Mouse (Mus musculus) kidney, adult 9 months (tissue): ENCODE measurements around the gene Hand1.

Experiments used
- DNase-seq: peaks from one replicate; pipeline ENCODE4 v3.0.0; 2022

The Hand1 gene

GRCm38 (mm10) chr11:57800971-57801765, 31.4 kb downstream of the Hand1 start, which contains the start of gene Sap30l:
Sap30l (plus strand) TSS chr11:57801637.
- peak; percentile 99 for DNase-seq

- peak; percentile 67 for DNase-seq
These were observed 32.2 kb downstream of the Hand1 start for GRCm38 (mm10) chr11:57800266-57800951.

GRCm38 (mm10) chr11:57799456-57799855, 33.2 kb downstream of the Hand1 start:
- DNase-seq = no peak

DNA sequence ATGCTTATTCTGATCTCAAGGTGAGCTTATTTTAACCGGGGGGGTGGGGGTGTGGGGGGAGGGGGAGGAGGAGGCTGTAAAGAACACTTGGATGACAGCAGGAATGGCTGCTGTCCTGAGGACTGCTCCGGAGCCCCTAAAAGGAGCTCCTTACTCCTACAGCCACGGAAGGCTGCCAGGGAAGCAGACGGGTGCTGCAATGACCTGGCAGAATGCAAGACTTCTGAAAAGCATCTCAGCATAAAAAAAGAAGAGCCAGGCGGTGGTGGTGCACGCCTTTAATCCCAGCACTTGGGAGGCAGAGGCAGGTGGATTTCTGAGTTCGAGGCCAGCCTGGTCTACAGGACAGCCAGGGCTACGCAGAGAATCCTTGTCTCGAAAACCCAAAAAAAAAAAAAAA, 34.8 kb downstream of the Hand1 start:
- DNase-seq = no peak

- DNase-seq = no peak
These were observed 37.5 kb downstream of the Hand1 start for GRCm38 (mm10) chr11:57795086-57795485.

- no peak for DNase-seq
These were observed 41.6 kb downstream of the Hand1 start for GRCm38 (mm10) chr11:57790866-57791535.

GRCm38 (mm10) chr11:57787913-57788312, 44.7 kb downstream of the Hand1 start:
- peak; percentile 77 for DNase-seq

- DNase-seq = peak; percentile 19
These were observed 45.8 kb downstream of the Hand1 start for GRCm38 (mm10) chr11:57786616-57787418.

GRCm38 (mm10) chr11:57779824-57780223, 52.8 kb downstream of the Hand1 start:
- no peak for DNase-seq
